8 mouse cellular contexts compared by ENCODE assay signal in genomic region chr11:3451701-3452163, GRCm38 (mm10). TPM values are rescaled to one million over a fixed set of nuclear protein-coding genes. Genes with fewer than 3 reads are reported as not detected.
A peak's percentile ranks its signal among the peaks of the same experiment; 100 is the strongest.
DNase-seq lines count a peak whose midpoint lies in the region; ATAC-seq lines count a peak whose summit lies in the region.

No protein-coding gene starts in this region.

- WGBS in intestine, embryonic 15.5 days = 0% methylated on average over 20 of the region's 20 CpGs
- WGBS in lung, embryonic 16.5 days = under 1% methylated on average over 20 of the region's 20 CpGs

- H3K27ac ChIP-seq in intestine, embryonic 15.5 days = peak overlapping the region; percentile 92
- H3K27ac ChIP-seq in lung, embryonic 16.5 days (ENCODE audit: low read length) = peak overlapping the region; percentile 90

- H3K9me3 ChIP-seq in intestine, embryonic 15.5 days = no peaks in the 10 kb centered on the region
- no peaks in the 10 kb centered on the region for H3K9me3 ChIP-seq in lung, embryonic 16.5 days (ENCODE audit: control insufficient read depth, low read length)

- peak overlapping the region; percentile 74 for H3K4me2 ChIP-seq in intestine, embryonic 15.5 days (replicated peaks)
- H3K4me2 ChIP-seq in lung, embryonic 16.5 days (ENCODE audit: low read depth, low read length) = peak overlapping the region; percentile 95

- peaks cover 10% of the 10 kb centered on the region for H3K4me1 ChIP-seq in intestine, embryonic 15.5 days (replicated peaks)
- H3K4me1 ChIP-seq in lung, embryonic 16.5 days (replicated peaks; ENCODE audit: control insufficient read depth, insufficient read depth, low read length) = peaks cover 13% of the 10 kb centered on the region

- ATAC-seq in erythroblast, adult 5-6 weeks (replicated peaks; ENCODE audit: low FRiP score, poor library complexity, severe bottlenecking) = peak; percentile 44
- ATAC-seq in intestine, embryonic 15.5 days = no peak; the same call in none of the 2 replicates
- ATAC-seq in lung, embryonic 16.5 days (ENCODE audit: low read depth) = no peak; the same call in none of the 2 replicates

- H3K36me3 ChIP-seq in intestine, embryonic 15.5 days = no peaks in the 10 kb centered on the region
- H3K36me3 ChIP-seq in lung, embryonic 16.5 days (ENCODE audit: control insufficient read depth, insufficient read depth, low read length) = no peaks in the 10 kb centered on the region; the same call in 1 of the 2 replicates

- no peaks in the 10 kb centered on the region for H3K27me3 ChIP-seq in intestine, embryonic 15.5 days (replicated peaks)
- H3K27me3 ChIP-seq in lung, embryonic 16.5 days (ENCODE audit: control insufficient read depth, insufficient read depth, low read depth, low read length) = no peaks in the 10 kb centered on the region

- H3K4me3 ChIP-seq in intestine, embryonic 15.5 days (replicated peaks) = peak overlapping the region; percentile 75
- H3K4me3 ChIP-seq in lung, embryonic 16.5 days (ENCODE audit: low read length) = peak overlapping the region; percentile 79

- H3K9ac ChIP-seq in intestine, embryonic 15.5 days = peak overlapping the region; percentile 78
- peak overlapping the region; percentile 88 for H3K9ac ChIP-seq in lung, embryonic 16.5 days (ENCODE audit: low read length)

- peak; percentile 57 to 58 for DNase-seq in adrenal gland, adult 18-20 months (ENCODE audit: low spot score in 2 of 2)
- no peak for DNase-seq in adrenal gland, adult 2 months
- peak; percentile 31 for DNase-seq in ovary, postnatal 14 days (ENCODE audit: low spot score)
- no peak for DNase-seq in ovary, postnatal 36 days (ENCODE audit: low spot score)
- DNase-seq in spleen, postnatal 4 days (ENCODE audit: low spot score in 2 of 2) = peak; percentile 40 to 74

RNA-seq across cellular contexts. Expression of gene Rnf185, which starts 0.4 kb away (rescaled TPM):
- total RNA-seq in adrenal gland, adult 18-20 months (2021) = 10 to 100 TPM; 31.9 to 35.3 TPM
- total RNA-seq in adrenal gland, adult 2 months (2021) = 10 to 100 TPM; 33.5 to 36.8 TPM
- 23.0 and 33.2 TPM in 2 replicates for polyA plus RNA-seq in adrenal gland, adult 2 months (2012; rRNA removed)
- total RNA-seq in erythroblast, adult 5-6 weeks (2015; ENCODE audit: low replicate concordance) = 2.7 and 6.3 TPM in 2 replicates
- 3.2 and 3.6 TPM in 2 replicates for total RNA-seq in erythroblast, adult 5-6 weeks (2017; ENCODE audit: low replicate concordance)
- 31.1 and 31.2 TPM in 2 replicates for polyA plus RNA-seq in intestine, embryonic 15.5 days (2015; fragmentation: Nextera tagmentation; extraction: Ambion mirVana)
- 31.2 and 32.8 TPM in 2 replicates for polyA plus RNA-seq in lung, embryonic 16.5 days (2015; fragmentation: Nextera tagmentation; extraction: Ambion mirVana)

RNA-seq across cellular contexts. Expression of gene Pla2g3, which starts 36.4 kb away (rescaled TPM):
- under 1 TPM in 1 of 2 experiments, not detected in 1; 0.23 TPM for total RNA-seq in adrenal gland, adult 18-20 months (2021)
- total RNA-seq in adrenal gland, adult 2 months (2021) = under 1 TPM in 1 of 2 experiments, not detected in 1; 0.14 TPM
- polyA plus RNA-seq in adrenal gland, adult 2 months (2012; rRNA removed) = 0.52 and 0.65 TPM in 2 replicates
- not detected in 2 replicates for total RNA-seq in erythroblast, adult 5-6 weeks (2015; ENCODE audit: low replicate concordance)
- total RNA-seq in erythroblast, adult 5-6 weeks (2017; ENCODE audit: low replicate concordance) = 0.28 TPM in 1 of 2 replicates, not detected in the other
- 0.38 and 0.45 TPM in 2 replicates for polyA plus RNA-seq in intestine, embryonic 15.5 days (2015; fragmentation: Nextera tagmentation; extraction: Ambion mirVana)
- 0.38 and 0.52 TPM in 2 replicates for polyA plus RNA-seq in lung, embryonic 16.5 days (2015; fragmentation: Nextera tagmentation; extraction: Ambion mirVana)

RNA-seq across cellular contexts. Expression of gene Limk2, which starts 42.7 kb away (rescaled TPM):
- 10 to 100 TPM; 15.0 to 18.9 TPM for total RNA-seq in adrenal gland, adult 18-20 months (2021)
- 10 to 100 TPM; 21.3 to 21.7 TPM for total RNA-seq in adrenal gland, adult 2 months (2021)
- polyA plus RNA-seq in adrenal gland, adult 2 months (2012; rRNA removed) = 30.2 and 40.2 TPM in 2 replicates
- total RNA-seq in erythroblast, adult 5-6 weeks (2015; ENCODE audit: low replicate concordance) = 4.2 and 4.4 TPM in 2 replicates
- 6.4 and 9.7 TPM in 2 replicates for total RNA-seq in erythroblast, adult 5-6 weeks (2017; ENCODE audit: low replicate concordance)
- polyA plus RNA-seq in intestine, embryonic 15.5 days (2015; fragmentation: Nextera tagmentation; extraction: Ambion mirVana) = 60.1 and 64.0 TPM in 2 replicates
- polyA plus RNA-seq in lung, embryonic 16.5 days (2015; fragmentation: Nextera tagmentation; extraction: Ambion mirVana) = 53.1 and 54.5 TPM in 2 replicates

RNA-seq across cellular contexts. Expression of gene Inpp5j, which starts 52.9 kb away (rescaled TPM):
- under 1 TPM; 0.60 to 0.90 TPM for total RNA-seq in adrenal gland, adult 18-20 months (2021)
- 1 to 10 TPM in 1 of 2 experiments, under 1 TPM in 1; 0.72 to 1.8 TPM for total RNA-seq in adrenal gland, adult 2 months (2021)
- polyA plus RNA-seq in adrenal gland, adult 2 months (2012; rRNA removed) = 1.8 and 2.6 TPM in 2 replicates
- 0.38 and 2.5 TPM in 2 replicates for total RNA-seq in erythroblast, adult 5-6 weeks (2015; ENCODE audit: low replicate concordance)
- total RNA-seq in erythroblast, adult 5-6 weeks (2017; ENCODE audit: low replicate concordance) = 0.34 and 0.42 TPM in 2 replicates
- 4.2 and 4.6 TPM in 2 replicates for polyA plus RNA-seq in intestine, embryonic 15.5 days (2015; fragmentation: Nextera tagmentation; extraction: Ambion mirVana)
- polyA plus RNA-seq in lung, embryonic 16.5 days (2015; fragmentation: Nextera tagmentation; extraction: Ambion mirVana) = 1.6 and 1.7 TPM in 2 replicates

Comparison
In these comparisons a context has a peak if more than half of its experiments do, and no peak if none do; other contexts are left out.
1. DNase-seq: peak in adrenal gland, adult 18-20 months (2 of 2), ovary, postnatal 14 days (single experiment) and spleen, postnatal 4 days (2 of 2); none in adrenal gland, adult 2 months (single experiment) and ovary, postnatal 36 days (single experiment).
2. RNA of gene Rnf185, which starts 0.4 kb away (total RNA-seq): 33.5 to 36.8 TPM in adrenal gland, adult 2 months and 31.9 to 35.3 TPM in adrenal gland, adult 18-20 months; 2.7 to 6.3 TPM in erythroblast, adult 5-6 weeks; every median in the first group is over 4 times any median in the second.